Mouse (Mus musculus): ENCODE measurements around the gene Ret. TPM values are rescaled to one million over a fixed set of nuclear protein-coding genes. Genes with fewer than 3 reads are reported as not detected.

Ret gene
- 14.7 and 16.7 TPM in 2 replicates for polyA plus RNA-seq (2015; fragmentation: Nextera tagmentation; extraction: Ambion mirVana)

DNA sequence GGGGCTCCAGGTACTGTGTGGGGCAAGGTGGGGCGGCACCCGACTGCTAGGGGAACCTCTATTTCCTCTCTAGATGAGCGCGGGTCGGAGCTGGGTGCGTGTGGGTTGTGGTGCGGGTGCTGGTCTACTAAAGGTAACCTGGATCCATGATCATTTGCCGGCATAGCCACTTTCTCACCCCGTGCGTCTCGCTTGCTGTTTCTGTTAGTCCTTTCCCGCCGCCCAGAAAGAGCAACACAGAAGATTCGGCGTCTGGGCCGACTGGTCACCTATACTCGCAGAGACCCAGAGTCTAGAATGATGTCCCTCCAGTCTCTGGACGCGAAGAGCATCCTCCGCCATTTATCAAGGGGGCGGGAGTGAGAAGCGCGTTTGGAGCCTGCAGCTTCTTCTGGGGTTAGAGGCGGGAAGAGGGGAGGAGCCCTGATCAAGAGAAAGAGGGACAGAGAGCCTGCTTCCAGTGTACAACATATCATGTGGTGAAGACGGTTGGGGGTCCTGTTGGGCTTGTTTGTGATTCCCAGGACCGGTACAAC is at the start of gene Ret:
Gene Ret (minus strand): TSS at position 279 of the 536 bp plus-strand sequence.
- H3K4me2 ChIP-seq (replicated peaks), result peak within 1 kb of the TSS; percentile 99
- peak; percentile 35 for ATAC-seq
- H3K9me3 ChIP-seq, result no peaks in the 10 kb centered on the region
- H3K27ac ChIP-seq, result 0 out of 2 replicates have a peak within 1 kb of the TSS, but pooled peaks have one; percentile 23
- H3K9ac ChIP-seq, result peak within 1 kb of the TSS; percentile 47
- H3K27me3 ChIP-seq (replicated peaks), result peaks cover 46% of the 10 kb centered on the region
- WGBS, result under 1% methylated on average over 26 of the region's 26 CpGs
- H3K4me1 ChIP-seq (replicated peaks), result peaks cover 11% of the 10 kb centered on the region; the same call in 1 of the 2 replicates
- peak within 1 kb of the TSS; percentile 63 for H3K4me3 ChIP-seq (replicated peaks)
- H3K36me3 ChIP-seq, result no peaks in the 10 kb centered on the region

GRCm38 (mm10) chr6:118247161-118247560 is 49.6 kb upstream of the Ret start:
- no peak for ATAC-seq
- Histone ChIP-seq H3K27me3 (replicated peaks) (no peaks in the 10 kb centered on the region), H3K27ac (no peak overlapping the region), H3K9me3 (no peaks in the 10 kb centered on the region), H3K4me2 (replicated peaks) (no peak overlapping the region), H3K4me3 (replicated peaks) (no peak overlapping the region), H3K4me1 (replicated peaks) (no peaks in the 10 kb centered on the region), H3K9ac (no peak overlapping the region), H3K36me3 (no peaks in the 10 kb centered on the region)
- 84% methylated on average over 6 of the region's 6 CpGs for WGBS

GRCm38 (mm10) chr6:118244106-118244505 is 46.6 kb upstream of the Ret start:
- Histone ChIP-seq H3K27me3 (replicated peaks) (no peaks in the 10 kb centered on the region), H3K4me2 (replicated peaks) (no peak overlapping the region), H3K27ac (no peak overlapping the region), H3K4me1 (replicated peaks) (no peaks in the 10 kb centered on the region), H3K9ac (no peak overlapping the region), H3K36me3 (no peaks in the 10 kb centered on the region), H3K9me3 (no peaks in the 10 kb centered on the region), H3K4me3 (replicated peaks) (no peak overlapping the region)
- 80% methylated on average over 7 of the region's 7 CpGs for WGBS
- no peak for ATAC-seq

- Histone ChIP-seq H3K4me2 (replicated peaks) (no peak overlapping the region), H3K4me3 (replicated peaks) (no peak overlapping the region), H3K27ac (no peak overlapping the region), H3K9ac (no peak overlapping the region), H3K4me1 (replicated peaks) (no peaks in the 10 kb centered on the region), H3K36me3 (no peaks in the 10 kb centered on the region), H3K9me3 (no peaks in the 10 kb centered on the region), H3K27me3 (replicated peaks) (no peaks in the 10 kb centered on the region)
- ATAC-seq, result no peak
- 84% methylated on average over 5 of the region's 5 CpGs for WGBS
These were observed 45.4 kb upstream of the Ret start for GRCm38 (mm10) chr6:118242941-118243340.

- ATAC-seq, result no peak
- Histone ChIP-seq H3K27me3 (replicated peaks) (no peaks in the 10 kb centered on the region), H3K36me3 (no peaks in the 10 kb centered on the region), H3K4me2 (replicated peaks) (no peak overlapping the region), H3K9me3 (no peaks in the 10 kb centered on the region), H3K4me1 (replicated peaks) (no peaks in the 10 kb centered on the region), H3K27ac (no peak overlapping the region), H3K4me3 (replicated peaks) (no peak overlapping the region), H3K9ac (no peak overlapping the region)
- 28% methylated on average over 3 of the region's 3 CpGs for whole genome bisulfite sequencing
These were observed 28.6 kb upstream of the Ret start for GRCm38 (mm10) chr6:118226072-118226471.

- Histone ChIP-seq H3K4me3 (replicated peaks) (no peak overlapping the region), H3K27me3 (replicated peaks) (no peaks in the 10 kb centered on the region), H3K9ac (no peak overlapping the region), H3K4me1 (replicated peaks) (no peaks in the 10 kb centered on the region), H3K4me2 (replicated peaks) (no peak overlapping the region), H3K27ac (no peak overlapping the region), H3K9me3 (no peaks in the 10 kb centered on the region), H3K36me3 (no peaks in the 10 kb centered on the region)
- WGBS, result 66% methylated on average over 2 of the region's 2 CpGs
- no peak for ATAC-seq
These were observed 25.0 kb upstream of the Ret start for GRCm38 (mm10) chr6:118222471-118222870.

- Histone ChIP-seq H3K9me3 (no peaks in the 10 kb centered on the region), H3K27me3 (replicated peaks) (no peaks in the 10 kb centered on the region), H3K36me3 (no peaks in the 10 kb centered on the region), H3K4me2 (replicated peaks) (no peak overlapping the region), H3K4me1 (replicated peaks) (no peaks in the 10 kb centered on the region), H3K27ac (no peak overlapping the region), H3K4me3 (replicated peaks) (no peak overlapping the region), H3K9ac (no peak overlapping the region)
- WGBS, result 82% methylated on average over 9 of the region's 9 CpGs
- ATAC-seq, result no peak
These were observed 18.2 kb upstream of the Ret start for GRCm38 (mm10) chr6:118215676-118216075.

- H3K9ac ChIP-seq, result no peak overlapping the region
- no peak overlapping the region for H3K4me3 ChIP-seq (replicated peaks)
- H3K4me1 ChIP-seq (replicated peaks), result no peaks in the 10 kb centered on the region; the same call in 1 of the 2 replicates
- H3K36me3 ChIP-seq, result no peaks in the 10 kb centered on the region
- ATAC-seq, result no peak
- H3K27me3 ChIP-seq (replicated peaks), result no peaks in the 10 kb centered on the region
- no peak overlapping the region for H3K4me2 ChIP-seq (replicated peaks)
- WGBS, result 87% methylated on average over 8 of the region's 8 CpGs
- H3K9me3 ChIP-seq, result no peaks in the 10 kb centered on the region
- H3K27ac ChIP-seq, result no peak overlapping the region
These were observed 10.8 kb upstream of the Ret start for GRCm38 (mm10) chr6:118208326-118208725.

DNA sequence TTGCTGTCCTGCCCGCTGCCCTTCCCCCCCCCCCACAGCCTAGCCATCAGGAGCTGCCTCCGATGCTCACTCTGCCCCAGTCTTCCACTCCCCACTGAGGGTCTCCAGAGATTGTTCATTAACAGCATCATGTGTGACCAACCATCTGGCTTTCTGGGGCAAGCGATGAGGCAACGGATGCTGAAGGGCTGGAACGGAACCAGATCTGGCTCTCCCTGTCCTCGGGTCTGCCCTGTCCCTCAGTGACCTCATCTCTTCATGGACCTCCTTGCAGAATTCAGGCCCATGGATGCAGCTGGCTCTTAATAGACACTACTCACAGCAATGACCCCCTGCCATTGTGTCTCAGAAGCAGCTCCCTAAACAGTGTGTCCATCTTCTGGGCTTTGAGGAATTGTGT is 8.9 kb upstream of the Ret start:
- no peaks in the 10 kb centered on the region; the same call in 1 of the 2 replicates for H3K4me1 ChIP-seq (replicated peaks)
- H3K4me3 ChIP-seq (replicated peaks), result no peak overlapping the region
- no peaks in the 10 kb centered on the region for H3K9me3 ChIP-seq
- no peaks in the 10 kb centered on the region for H3K27me3 ChIP-seq (replicated peaks)
- H3K4me2 ChIP-seq (replicated peaks), result no peak overlapping the region
- no peak overlapping the region for H3K27ac ChIP-seq
- ATAC-seq, result no peak
- no peak overlapping the region for H3K9ac ChIP-seq
- H3K36me3 ChIP-seq, result no peaks in the 10 kb centered on the region
- WGBS, result 82% methylated on average over 6 of the region's 6 CpGs

DNA sequence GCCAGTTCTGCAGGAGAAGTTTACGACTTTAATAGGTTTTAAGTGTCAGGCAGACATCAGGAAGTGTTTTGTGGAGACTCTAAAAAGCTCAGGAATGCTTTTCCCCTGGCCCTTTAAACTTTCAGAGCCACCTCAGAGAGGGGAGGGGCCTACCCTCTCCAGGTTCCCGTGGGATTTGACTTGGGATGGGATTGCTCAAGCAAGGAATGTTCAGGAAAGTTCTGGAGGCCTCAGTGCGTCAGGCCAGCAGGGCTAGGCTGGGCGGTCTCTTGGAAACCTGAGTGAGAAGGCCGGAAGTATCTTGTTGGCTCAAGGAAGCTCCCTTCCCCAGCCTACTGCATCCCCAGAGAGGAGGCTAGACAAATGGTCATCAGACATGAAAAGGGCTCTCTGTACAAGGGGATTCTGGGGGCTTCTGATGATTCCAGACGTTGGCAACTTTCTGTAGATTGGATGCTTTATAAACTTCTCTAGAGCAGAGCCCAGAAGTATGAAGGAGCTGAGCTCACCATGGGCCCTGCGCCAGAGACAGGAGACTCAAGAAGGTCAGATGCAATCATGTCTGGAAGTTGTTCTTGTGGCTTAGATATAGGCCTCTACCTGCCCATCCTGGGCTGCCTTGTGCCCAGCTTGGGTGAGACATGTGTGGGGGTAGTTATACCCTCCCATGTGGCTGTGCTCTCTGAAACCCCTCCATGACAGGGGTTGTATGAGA is 7.8 kb upstream of the Ret start:
- 0 out of 2 replicates have a peak, but pooled peaks have one; percentile 6 for ATAC-seq
- no peak overlapping the region for H3K27ac ChIP-seq
- no peak overlapping the region for H3K4me2 ChIP-seq (replicated peaks)
- H3K9ac ChIP-seq, result no peak overlapping the region
- no peaks in the 10 kb centered on the region for H3K36me3 ChIP-seq
- H3K9me3 ChIP-seq, result no peaks in the 10 kb centered on the region
- H3K27me3 ChIP-seq (replicated peaks), result no peaks in the 10 kb centered on the region
- H3K4me3 ChIP-seq (replicated peaks), result no peak overlapping the region
- 33% methylated on average over 7 of the region's 7 CpGs for WGBS
- no peaks in the 10 kb centered on the region; the same call in 1 of the 2 replicates for H3K4me1 ChIP-seq (replicated peaks)

- Histone ChIP-seq H3K9ac (no peak overlapping the region), H3K36me3 (no peaks in the 10 kb centered on the region), H3K27ac (no peak overlapping the region), H3K4me3 (replicated peaks) (no peak overlapping the region), H3K27me3 (replicated peaks) (peaks cover 5% of the 10 kb centered on the region), H3K4me2 (replicated peaks) (no peak overlapping the region), H3K4me1 (replicated peaks) (no peaks in the 10 kb centered on the region; the same call in 1 of the 2 replicates), H3K9me3 (no peaks in the 10 kb centered on the region)
- no peak for ATAC-seq
- WGBS, result 96% methylated on average over 1 of the region's 1 CpGs
These were observed 6.6 kb upstream of the Ret start for GRCm38 (mm10) chr6:118204112-118204511.

GRCm38 (mm10) chr6:118196751-118197439 is 623 bp downstream of the Ret start:
- H3K9me3 ChIP-seq, result no peaks in the 10 kb centered on the region
- peak overlapping the region; percentile 47 for H3K9ac ChIP-seq
- WGBS, result under 1% methylated on average over 84 of the region's 84 CpGs
- ATAC-seq, result peak; percentile 93
- peak overlapping the region; percentile 99 for H3K4me2 ChIP-seq (replicated peaks)
- H3K27me3 ChIP-seq (replicated peaks), result peaks cover 46% of the 10 kb centered on the region
- peak overlapping the region; percentile 63 for H3K4me3 ChIP-seq (replicated peaks)
- H3K27ac ChIP-seq, result 0 out of 2 replicates have a peak overlapping the region, but pooled peaks have one; percentile 23
- no peaks in the 10 kb centered on the region for H3K36me3 ChIP-seq
- H3K4me1 ChIP-seq (replicated peaks), result peaks cover 13% of the 10 kb centered on the region; the same call in 1 of the 2 replicates

Measured in intestine, embryonic 15.5 days (tissue).